Mouse (Mus musculus) G1E (cell line): ENCODE data around the gene Gfra1. TPM values are rescaled to one million over a fixed set of nuclear protein-coding genes. Genes with fewer than 3 reads are reported as not detected.

Source experiments
- ATAC-seq: 2 replicates; pipeline ENCODE4 v1.8.0; 2016; ENCODE audit warnings: mild to moderate bottlenecking; ENCODE audit not compliant: insufficient number of reproducible peaks, poor library complexity, low FRiP score, severe bottlenecking; ENCODE audit errors: extremely low read depth
- DNase-seq: peaks from one replicate; pipeline ENCODE4 v3.0.0; 2012; ENCODE audit warnings: low spot score
- H3K27me3 ChIP-seq: 2 replicates; pipeline ENCODE4 v1.6.1; 2012; ENCODE audit warnings: mild to moderate bottlenecking, low read length, inconsistent platforms; ENCODE audit not compliant: insufficient read depth
- H3K36me3 ChIP-seq: replicated peaks from 2 replicates; pipeline ENCODE3; 2012; ENCODE audit warnings: mild to moderate bottlenecking, inconsistent platforms
- H3K4me1 ChIP-seq: 2 replicates; pipeline ENCODE4 v1.6.1; 2012; ENCODE audit warnings: low read depth, low read length, inconsistent platforms, mixed read lengths; ENCODE audit not compliant: insufficient read depth
- H3K4me3 ChIP-seq: 2 replicates; pipeline ENCODE4 v1.5.1; 2012; ENCODE audit warnings: low read depth, mild to moderate bottlenecking, inconsistent platforms, low read length, moderate library complexity, mixed read lengths
- H3K9me3 ChIP-seq: replicated peaks from 2 replicates; pipeline ENCODE4 v1.6.1; 2012; ENCODE audit warnings: inconsistent platforms
- CTCF ChIP-seq: IDR thresholded peaks from 2 replicates; pipeline ENCODE4 v1.5.1; 2012; ENCODE audit warnings: low read depth, low read length, inconsistent platforms, mixed read lengths
- GATA1 ChIP-seq: IDR thresholded peaks from 2 replicates; pipeline ENCODE4 v1.6.1; 2012; ENCODE audit warnings: borderline replicate concordance, low read length, inconsistent platforms, mixed read lengths
- GATA2 ChIP-seq: IDR thresholded peaks from 2 replicates; pipeline ENCODE4 v1.6.1; 2012; ENCODE audit warnings: low read depth, low read length, inconsistent platforms, borderline replicate concordance
- POLR2AphosphoS5 ChIP-seq: IDR thresholded peaks from 2 replicates; pipeline ENCODE4 v1.6.1; 2012; ENCODE audit warnings: low read depth, low read length, inconsistent platforms; ENCODE audit not compliant: insufficient replicate concordance
- TAL1 ChIP-seq: conservative IDR thresholded peaks from 2 replicates; pipeline ENCODE4 v1.6.1; 2012; ENCODE audit warnings: low read depth, low read length, inconsistent platforms, mixed read lengths
- polyA plus RNA-seq: library from polyadenylated mRNA; stranded (reverse); fragments of >175 nt; gene quantifications from 2 replicates; pipeline ENCODE4 v1.2.3, GENCODE M21; 2012
- total RNA-seq, 2 experiments: library from RNA; stranded (forward) in 1 of 2; stranded (reverse) in 1 of 2; fragments of 200-1000 nt in 1 of 2; fragments of >200 nt in 1 of 2; fragmentation: Nextera tagmentation in 1 of 2; gene quantifications; 2 replicates each; pipeline ENCODE4 v1.2.3; 2014 to 2017

Gfra1 gene
- total and polyA plus RNA-seq, 3 experiments = 0.16 TPM; not detected in 2

- ATAC-seq = no peak
- no peak for DNase-seq
- H3K36me3 ChIP-seq = no peaks in the 10 kb centered on the region
- H3K4me3 ChIP-seq = no peak overlapping the region
- H3K27me3 ChIP-seq = no peaks in the 10 kb centered on the region
- peaks cover 7% of the 10 kb centered on the region for H3K9me3 ChIP-seq
- H3K4me1 ChIP-seq = no peaks in the 10 kb centered on the region
- TF ChIP-seq GATA2 (no peak), POLR2AphosphoS5 (no peak), TAL1 (no peak), GATA1 (no peak), CTCF (no peak)
Measured at GRCm38 (mm10) chr19:58250237-58250636, 205.5 kb downstream of the Gfra1 start.

- ATAC-seq (no peak), DNase-seq (no peak)
- no peak for TF ChIP-seq GATA1
- TF ChIP-seq GATA2 = no peak
- no peak for TF ChIP-seq CTCF
- TF ChIP-seq TAL1 = no peak
- no peak for TF ChIP-seq POLR2AphosphoS5
- Histone ChIP-seq H3K36me3 (no peaks in the 10 kb centered on the region), H3K27me3 (no peaks in the 10 kb centered on the region), H3K9me3 (peaks cover 19% of the 10 kb centered on the region), H3K4me3 (no peak overlapping the region), H3K4me1 (no peaks in the 10 kb centered on the region)
Measured at GRCm38 (mm10) chr19:58244148-58244547, 211.6 kb downstream of the Gfra1 start.

GRCm38 (mm10) chr19:58243604-58244003 is 212.1 kb downstream of the Gfra1 start:
- ATAC-seq (no peak), DNase-seq (no peak)
- Histone ChIP-seq H3K36me3 (no peaks in the 10 kb centered on the region), H3K9me3 (peaks cover 19% of the 10 kb centered on the region), H3K4me3 (no peak overlapping the region), H3K4me1 (no peaks in the 10 kb centered on the region), H3K27me3 (no peaks in the 10 kb centered on the region)
- TF ChIP-seq CTCF (no peak), GATA1 (no peak), POLR2AphosphoS5 (no peak), GATA2 (no peak), TAL1 (no peak)

- no peak for DNase-seq
- TF ChIP-seq GATA1 = no peak
- no peak for TF ChIP-seq POLR2AphosphoS5
- no peak for TF ChIP-seq GATA2
- no peak for TF ChIP-seq CTCF
- TF ChIP-seq TAL1 = no peak
- no peaks in the 10 kb centered on the region for H3K27me3 ChIP-seq
- no peak for ATAC-seq
- no peak overlapping the region for H3K4me3 ChIP-seq
- no peaks in the 10 kb centered on the region for H3K36me3 ChIP-seq
- no peaks in the 10 kb centered on the region for H3K4me1 ChIP-seq
- peaks cover 8% of the 10 kb centered on the region for H3K9me3 ChIP-seq
Measured at GRCm38 (mm10) chr19:58238325-58238724, 217.4 kb downstream of the Gfra1 start.

- H3K9me3 ChIP-seq = peaks cover 24% of the 10 kb centered on the region
- ATAC-seq (no peak), DNase-seq (no peak)
- TF ChIP-seq GATA1 (no peak), CTCF (no peak), TAL1 (no peak), GATA2 (no peak), POLR2AphosphoS5 (no peak)
- H3K27me3 ChIP-seq = no peaks in the 10 kb centered on the region; the same call in 1 of the 2 replicates
- H3K36me3 ChIP-seq = no peaks in the 10 kb centered on the region
- no peak overlapping the region for H3K4me3 ChIP-seq
- H3K4me1 ChIP-seq = no peaks in the 10 kb centered on the region
Measured at GRCm38 (mm10) chr19:58227725-58228124, 228.0 kb downstream of the Gfra1 start.

GRCm38 (mm10) chr19:58226882-58227281 is 228.8 kb downstream of the Gfra1 start:
- ATAC-seq = no peak
- no peak for TF ChIP-seq GATA1
- no peak for TF ChIP-seq CTCF
- TF ChIP-seq TAL1 = no peak
- TF ChIP-seq POLR2AphosphoS5 = no peak
- TF ChIP-seq GATA2 = no peak
- H3K4me1 ChIP-seq = no peaks in the 10 kb centered on the region

More at GRCm38 (mm10) chr19:58226882-58227281, 228.8 kb downstream of the Gfra1 start:
- DNase-seq = no peak
- no peaks in the 10 kb centered on the region; the same call in 1 of the 2 replicates for H3K27me3 ChIP-seq
- H3K4me3 ChIP-seq = no peak overlapping the region
- H3K9me3 ChIP-seq = peaks cover 31% of the 10 kb centered on the region
- H3K36me3 ChIP-seq = no peaks in the 10 kb centered on the region
